Mouse (Mus musculus): ENCODE data around the gene Pbx2. TPM values are rescaled to one million over a fixed set of nuclear protein-coding genes. Genes with fewer than 3 reads are reported as not detected.

Gene Pbx2
- total and polyA plus RNA-seq, 2 experiments from 2014 or later = 7.5 to 63.1 TPM

- Histone ChIP-seq H3K4me3 (ENCODE audit: low read length) (no peak overlapping the region), H3K4me1 (ENCODE audit: insufficient read depth, low read length) (no peaks in the 10 kb centered on the region), H3K4me2 (ENCODE audit: low read depth, low read length) (no peak overlapping the region), H3K27ac (no peak overlapping the region), H3K9me3 (ENCODE audit: low read length) (no peaks in the 10 kb centered on the region), H3K27me3 (ENCODE audit: insufficient read depth, low read length) (no peaks in the 10 kb centered on the region), H3K9ac (replicated peaks; ENCODE audit: low read length) (no peak overlapping the region), H3K36me3 (ENCODE audit: insufficient read depth, low read length) (no peaks in the 10 kb centered on the region)
- DNase-seq (ENCODE audit: low spot score) (no peak), ATAC-seq (no peak)
- WGBS = 79% methylated on average over 11 of the region's 11 CpGs
- TF ChIP-seq CTCF (IDR thresholded peaks at IDR 0.05; ENCODE audit: low read depth) = no peak
Observed at GRCm38 (mm10) chr17:34563354-34563753, 27.7 kb upstream of the Pbx2 start.

- H3K9me3 ChIP-seq (ENCODE audit: low read length) = no peaks in the 10 kb centered on the region
- no peak within 1 kb of the TSS for H3K9ac ChIP-seq (replicated peaks; ENCODE audit: low read length)
- 12% methylated on average over 6 of the region's 6 CpGs for WGBS
- no peaks in the 10 kb centered on the region for H3K4me1 ChIP-seq (ENCODE audit: insufficient read depth, low read length)
- no peak for ATAC-seq
- H3K4me3 ChIP-seq (ENCODE audit: low read length) = no peak within 1 kb of the TSS
- peak within 1 kb of the TSS; percentile 8; the same call in 1 of the 2 replicates for H3K4me2 ChIP-seq (ENCODE audit: low read depth, low read length)
- TF ChIP-seq CTCF (IDR thresholded peaks at IDR 0.05; ENCODE audit: low read depth) = no peak
- H3K27me3 ChIP-seq (ENCODE audit: insufficient read depth, low read length) = no peaks in the 10 kb centered on the region
- no peak for DNase-seq (ENCODE audit: low spot score)
- H3K27ac ChIP-seq = peak within 1 kb of the TSS; percentile 60
- no peaks in the 10 kb centered on the region for H3K36me3 ChIP-seq (ENCODE audit: insufficient read depth, low read length)
Observed at GRCm38 (mm10) chr17:34564003-34564421, 27.1 kb upstream of the Pbx2 start, which contains the start of gene Notch4. Gene Notch4, plus strand, starts transcription at chr17:34564268.

DNA sequence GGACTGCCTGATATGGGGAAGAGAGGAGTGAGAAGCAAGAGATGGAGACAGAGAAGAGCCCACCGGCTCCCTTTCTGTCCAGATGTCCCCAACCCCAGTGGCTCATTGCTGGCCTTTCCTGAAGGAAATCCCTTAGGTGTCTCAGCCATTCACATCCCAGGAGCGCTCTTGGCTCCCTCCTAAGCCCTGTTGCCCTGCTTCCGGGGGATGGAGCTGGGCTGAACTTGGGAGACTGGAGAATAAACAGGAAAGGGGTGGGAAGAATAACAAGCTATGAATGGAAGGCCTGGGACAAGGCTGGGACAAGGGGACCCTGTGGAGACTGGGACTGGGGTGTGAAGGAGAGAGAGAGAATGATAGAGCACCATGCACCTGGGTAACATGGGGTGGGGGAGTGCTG is 26.3 kb upstream of the Pbx2 start:
- no peak for TF ChIP-seq CTCF (IDR thresholded peaks at IDR 0.05; ENCODE audit: low read depth)
- Histone ChIP-seq H3K9ac (replicated peaks; ENCODE audit: low read length) (no peak overlapping the region), H3K27ac (peak overlapping the region; percentile 60), H3K4me3 (ENCODE audit: low read length) (no peak overlapping the region), H3K4me1 (ENCODE audit: insufficient read depth, low read length) (no peaks in the 10 kb centered on the region), H3K36me3 (ENCODE audit: insufficient read depth, low read length) (no peaks in the 10 kb centered on the region), H3K9me3 (ENCODE audit: low read length) (no peaks in the 10 kb centered on the region), H3K27me3 (ENCODE audit: insufficient read depth, low read length) (no peaks in the 10 kb centered on the region), H3K4me2 (ENCODE audit: low read depth, low read length) (0 out of 2 replicates have a peak overlapping the region, but pooled peaks have one; percentile 8)
- ATAC-seq (0 out of 2 replicates have a peak, but pooled peaks have one; percentile 22), DNase-seq (ENCODE audit: low spot score) (no peak)
- WGBS = 61% methylated on average over 3 of the region's 3 CpGs

DNA sequence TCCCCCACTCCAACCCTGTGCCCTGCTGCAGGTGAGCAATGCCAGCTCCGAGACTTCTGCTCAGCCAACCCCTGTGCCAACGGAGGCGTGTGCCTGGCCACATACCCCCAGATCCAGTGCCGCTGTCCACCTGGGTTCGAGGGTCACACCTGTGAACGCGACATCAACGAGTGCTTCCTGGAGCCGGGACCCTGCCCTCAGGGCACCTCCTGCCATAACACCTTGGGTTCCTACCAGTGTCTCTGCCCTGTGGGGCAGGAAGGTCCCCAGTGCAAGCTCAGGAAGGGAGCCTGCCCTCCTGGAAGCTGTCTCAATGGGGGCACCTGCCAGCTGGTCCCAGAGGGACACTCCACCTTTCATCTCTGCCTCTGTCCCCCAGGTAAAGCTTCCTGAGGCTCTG is 23.8 kb upstream of the Pbx2 start:
- H3K36me3 ChIP-seq (ENCODE audit: insufficient read depth, low read length) = no peaks in the 10 kb centered on the region
- ATAC-seq = no peak
- H3K27ac ChIP-seq = no peak overlapping the region
- no peak overlapping the region for H3K4me3 ChIP-seq (ENCODE audit: low read length)
- H3K9ac ChIP-seq (replicated peaks; ENCODE audit: low read length) = no peak overlapping the region
- no peaks in the 10 kb centered on the region for H3K9me3 ChIP-seq (ENCODE audit: low read length)
- H3K4me2 ChIP-seq (ENCODE audit: low read depth, low read length) = no peak overlapping the region
- no peak for DNase-seq (ENCODE audit: low spot score)
- H3K27me3 ChIP-seq (ENCODE audit: insufficient read depth, low read length) = no peaks in the 10 kb centered on the region
- no peak for TF ChIP-seq CTCF (IDR thresholded peaks at IDR 0.05; ENCODE audit: low read depth)
- H3K4me1 ChIP-seq (ENCODE audit: insufficient read depth, low read length) = no peaks in the 10 kb centered on the region
- 71% methylated on average over 9 of the region's 9 CpGs for WGBS

DNA sequence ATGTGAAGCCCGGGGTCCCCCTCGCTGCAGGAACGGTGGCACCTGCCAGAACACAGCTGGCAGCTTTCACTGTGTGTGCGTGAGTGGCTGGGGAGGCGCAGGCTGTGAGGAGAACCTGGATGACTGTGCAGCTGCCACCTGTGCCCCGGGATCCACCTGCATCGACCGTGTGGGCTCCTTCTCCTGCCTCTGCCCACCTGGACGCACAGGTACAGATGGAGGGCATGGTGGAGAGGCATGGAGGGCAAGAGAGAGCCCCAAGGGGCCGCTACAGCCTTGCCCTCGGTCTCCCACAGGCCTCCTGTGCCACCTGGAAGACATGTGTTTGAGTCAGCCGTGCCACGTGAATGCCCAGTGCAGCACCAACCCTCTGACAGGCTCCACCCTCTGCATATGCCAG is 22.6 kb upstream of the Pbx2 start:
- WGBS = 63% methylated on average over 13 of the region's 13 CpGs
- no peak overlapping the region for H3K9ac ChIP-seq (replicated peaks; ENCODE audit: low read length)

DNA sequence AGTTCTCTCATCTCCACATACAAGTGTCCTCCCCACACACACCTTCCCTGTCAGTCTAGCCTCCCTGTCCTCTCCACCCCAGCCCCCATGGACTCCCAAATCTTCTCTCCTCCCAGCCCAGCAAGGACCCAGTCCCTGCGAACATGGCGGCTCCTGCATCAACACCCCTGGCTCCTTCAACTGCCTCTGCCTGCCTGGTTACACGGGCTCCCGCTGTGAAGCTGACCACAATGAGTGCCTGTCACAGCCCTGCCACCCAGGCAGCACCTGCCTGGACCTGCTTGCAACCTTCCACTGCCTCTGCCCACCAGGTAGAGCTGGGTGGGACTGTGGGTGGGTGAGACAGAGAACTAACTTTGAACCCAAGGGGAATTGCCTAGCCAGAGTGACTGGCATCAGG is 21.1 kb upstream of the Pbx2 start:
- DNase-seq (ENCODE audit: low spot score) = no peak
- WGBS = 68% methylated on average over 4 of the region's 4 CpGs
- Histone ChIP-seq H3K27ac (no peak overlapping the region), H3K27me3 (ENCODE audit: insufficient read depth, low read length) (no peaks in the 10 kb centered on the region), H3K4me2 (ENCODE audit: low read depth, low read length) (no peak overlapping the region), H3K36me3 (ENCODE audit: insufficient read depth, low read length) (no peaks in the 10 kb centered on the region), H3K4me1 (ENCODE audit: insufficient read depth, low read length) (no peaks in the 10 kb centered on the region), H3K9me3 (ENCODE audit: low read length) (no peaks in the 10 kb centered on the region), H3K9ac (replicated peaks; ENCODE audit: low read length) (no peak overlapping the region), H3K4me3 (ENCODE audit: low read length) (no peak overlapping the region)
- ATAC-seq = no peak
- no peak for TF ChIP-seq CTCF (IDR thresholded peaks at IDR 0.05; ENCODE audit: low read depth)

More for the DNA sequence above, 22.6 kb upstream of the Pbx2 start:
- Histone ChIP-seq H3K9me3 (ENCODE audit: low read length) (no peaks in the 10 kb centered on the region), H3K36me3 (ENCODE audit: insufficient read depth, low read length) (no peaks in the 10 kb centered on the region), H3K27ac (no peak overlapping the region), H3K4me2 (ENCODE audit: low read depth, low read length) (no peak overlapping the region), H3K27me3 (ENCODE audit: insufficient read depth, low read length) (no peaks in the 10 kb centered on the region), H3K4me1 (ENCODE audit: insufficient read depth, low read length) (no peaks in the 10 kb centered on the region), H3K4me3 (ENCODE audit: low read length) (no peak overlapping the region)
- no peak for TF ChIP-seq CTCF (IDR thresholded peaks at IDR 0.05; ENCODE audit: low read depth)
- no peak for ATAC-seq
- no peak for DNase-seq (ENCODE audit: low spot score)

GRCm38 (mm10) chr17:34571875-34572274 is 19.2 kb upstream of the Pbx2 start:
- TF ChIP-seq CTCF (IDR thresholded peaks at IDR 0.05; ENCODE audit: low read depth) = peak; percentile 62
- Histone ChIP-seq H3K36me3 (ENCODE audit: insufficient read depth, low read length) (no peaks in the 10 kb centered on the region), H3K27me3 (ENCODE audit: insufficient read depth, low read length) (no peaks in the 10 kb centered on the region), H3K4me2 (ENCODE audit: low read depth, low read length) (no peak overlapping the region), H3K4me3 (ENCODE audit: low read length) (no peak overlapping the region), H3K9me3 (ENCODE audit: low read length) (no peaks in the 10 kb centered on the region), H3K27ac (no peak overlapping the region), H3K4me1 (ENCODE audit: insufficient read depth, low read length) (no peaks in the 10 kb centered on the region), H3K9ac (replicated peaks; ENCODE audit: low read length) (no peak overlapping the region)
- 17% methylated on average over 5 of the region's 5 CpGs for WGBS
- ATAC-seq (no peak), DNase-seq (ENCODE audit: low spot score) (no peak)
